ENCODE assay signal across 16 mouse cellular contexts in the genomic region with DNA sequence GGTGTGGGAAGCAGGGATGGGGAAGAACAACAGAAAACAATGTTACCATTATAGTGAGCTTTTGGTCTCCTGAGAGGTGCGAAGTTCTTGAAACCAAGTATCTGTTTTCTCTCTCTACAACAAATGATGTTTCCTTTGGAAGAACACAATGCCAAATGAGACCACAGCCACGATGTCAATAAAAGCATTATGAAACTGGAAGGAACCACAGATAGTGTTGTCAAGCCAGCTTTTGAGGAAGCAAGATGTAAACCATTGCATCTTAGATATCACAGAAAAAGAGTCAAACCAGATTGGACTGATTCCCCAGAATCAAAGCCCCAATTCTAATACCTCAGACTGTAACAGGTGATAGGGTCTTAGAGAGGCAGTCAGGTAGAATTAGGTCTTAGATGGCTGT.
DNase-seq lines count a peak whose midpoint lies in the region; ATAC-seq lines count a peak whose summit lies in the region.
"Had no signal": no experiment of that assay in that cellular context is flagged by ENCODE, and none has a peak within 500 bp of the region (broad histone marks: within the 10 kb centered on the region; RNA-seq: fewer than 3 reads in every experiment).

No protein-coding gene starts in this region.

- peak; percentile 36; the same call in 1 of the 2 replicates for ATAC-seq in common myeloid progenitor, adult 5-6 weeks (replicated peaks; ENCODE audit: low read depth, poor library complexity, severe bottlenecking)
- ATAC-seq in granulocyte monocyte progenitor cell, adult 5-6 weeks (replicated peaks; ENCODE audit: poor library complexity, severe bottlenecking), result peak; percentile 76
- ATAC-seq in megakaryocyte progenitor cell, adult 5-6 weeks (replicated peaks; ENCODE audit: poor library complexity), result peak; percentile 74
- ATAC-seq: forebrain, embryonic 14.5 days; forebrain, embryonic 16.5 days had no signal

- DNase-seq in lung, adult 18-20 months, result no peak
- no peak for DNase-seq in lung, postnatal 36 days
- DNase-seq: adrenal gland, adult 8-10 months; adrenal gland, postnatal 14 days; adrenal gland, postnatal 36 days; cerebellum, adult 11-12 months; cerebellum, adult 2 months; cerebellum, adult 9-10 months; cerebellum, postnatal 10 days; cerebellum, postnatal 25 days; embryo, embryonic 11 days had no signal
